Mouse (Mus musculus) heart, embryonic 14.5 days (tissue): ENCODE measurements at regions not wholly inside any gene's neighbourhood (a gene's known extent, or its start where the extent isn't known, plus 50 kb on each side); places are given as distances from the start of the nearest gene placed in this dataset.

ENCODE experiments used
- ATAC-seq: fragments of 200-750 bp; cut with Nextera tagmentation; 2 replicates; pipeline ENCODE4 v1.8.0; 2017; ENCODE audit warnings: low read depth, moderate TSS enrichment; ENCODE audit not compliant: insufficient number of reproducible peaks, insufficient read depth, low FRiP score
- H3K27ac ChIP-seq, 2 experiments: fragments of 200-500 bp in 1 of 2; fragments of 300-500 bp in 1 of 2; sonication (generic) in 1 of 2; replicated peaks in 1 of 2; 2 replicates each; pipeline ENCODE4 v1.5.1; 2012 to 2014; ENCODE audit warnings: low read depth in 2 of 2, low read length in 2 of 2, control low read depth in 1 of 2, mild to moderate bottlenecking in 1 of 2, mixed read lengths in 1 of 2; ENCODE audit not compliant: control insufficient read depth in 1 of 2, insufficient read depth in 1 of 2
- H3K27me3 ChIP-seq: fragments of 300-500 bp; sonication (generic); 2 replicates; pipeline ENCODE4 v1.6.1; 2014; ENCODE audit warnings: mild to moderate bottlenecking, low read length, control low read depth; ENCODE audit not compliant: control insufficient read depth, insufficient read depth
- H3K36me3 ChIP-seq: fragments of 300-500 bp; sonication (generic); 2 replicates; pipeline ENCODE4 v1.6.1; 2014; ENCODE audit warnings: mild to moderate bottlenecking, control low read depth, low read length, mixed read lengths; ENCODE audit not compliant: control insufficient read depth, insufficient read depth
- H3K4me1 ChIP-seq, 2 experiments: fragments of 200-500 bp in 1 of 2; fragments of 300-500 bp in 1 of 2; sonication (generic) in 1 of 2; 2 replicates each; pipeline ENCODE4 v1.6.1; 2012 to 2014; ENCODE audit warnings: low read length in 2 of 2, control low read depth in 1 of 2, mixed read lengths in 1 of 2; ENCODE audit not compliant: control insufficient read depth in 2 of 2, insufficient read depth in 2 of 2
- H3K4me2 ChIP-seq: fragments of 300-500 bp; sonication (generic); 2 replicates; pipeline ENCODE4 v1.6.1; 2014; ENCODE audit warnings: mild to moderate bottlenecking, low read length
- H3K4me3 ChIP-seq, 2 experiments: fragments of 200-500 bp in 1 of 2; fragments of 300-500 bp in 1 of 2; sonication (generic) in 1 of 2; 2 replicates each; pipeline ENCODE4 v1.5.1; 2012 to 2014; ENCODE audit warnings: low read length in 2 of 2, mild to moderate bottlenecking in 2 of 2, control low read depth in 1 of 2, low read depth in 1 of 2, moderate library complexity in 1 of 2; ENCODE audit not compliant: control insufficient read depth in 1 of 2, insufficient read depth in 1 of 2
- H3K9ac ChIP-seq: fragments of 300-500 bp; sonication (generic); 2 replicates; pipeline ENCODE4 v1.6.1; 2014; ENCODE audit warnings: mild to moderate bottlenecking, low read length
- H3K9me3 ChIP-seq: fragments of 300-500 bp; sonication (generic); 2 replicates; pipeline ENCODE4 v1.6.1; 2016; ENCODE audit warnings: low read length, control low read depth; ENCODE audit not compliant: control insufficient read depth
- WGBS: fragments of 180-500 bp; shearing (Covaris S2); extraction: QIAGEN DNeasy Blood & Tissue Kit; methylation state at CpG from one replicate; pipeline ENCODE4 v1.1.7; 2014; 5-methylcytosine and 5-hydroxymethylcytosine counted together

DNA sequence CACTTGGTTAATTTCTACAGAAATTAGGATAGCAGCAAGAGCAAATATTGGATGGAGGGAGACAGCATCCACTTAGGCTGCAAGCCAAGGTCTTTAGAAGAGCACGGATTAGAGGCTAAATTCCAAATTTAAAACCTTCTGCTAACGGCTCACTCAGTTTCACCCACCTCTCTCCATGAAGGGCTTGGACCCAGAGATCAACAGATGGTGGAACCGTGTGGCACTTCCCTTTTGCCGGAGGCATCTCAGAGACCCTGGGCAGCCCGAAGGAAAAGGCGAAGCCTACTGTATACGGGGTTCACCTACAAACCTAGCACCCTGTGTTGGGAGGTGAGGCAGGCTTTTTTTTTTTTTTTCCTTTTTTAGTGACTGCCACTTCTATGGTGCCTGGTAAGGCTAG is 229.9 kb downstream of the Gm45692 start:
- 83% methylated on average over 7 of the region's 7 CpGs for WGBS
- no peaks in the 10 kb centered on the region for H3K36me3 ChIP-seq
- H3K9ac ChIP-seq = no peak overlapping the region
- no peak for ATAC-seq
- H3K4me3 ChIP-seq = no peak overlapping the region
- no peak overlapping the region for H3K4me2 ChIP-seq
- H3K27me3 ChIP-seq = no peaks in the 10 kb centered on the region; the same call in 1 of the 2 replicates
- no peak overlapping the region for H3K27ac ChIP-seq
- no peaks in the 10 kb centered on the region for H3K9me3 ChIP-seq
- peaks cover 12 to 17% of the 10 kb centered on the region in 2 experiments; a peak in 3 of 4 replicates for H3K4me1 ChIP-seq

DNA sequence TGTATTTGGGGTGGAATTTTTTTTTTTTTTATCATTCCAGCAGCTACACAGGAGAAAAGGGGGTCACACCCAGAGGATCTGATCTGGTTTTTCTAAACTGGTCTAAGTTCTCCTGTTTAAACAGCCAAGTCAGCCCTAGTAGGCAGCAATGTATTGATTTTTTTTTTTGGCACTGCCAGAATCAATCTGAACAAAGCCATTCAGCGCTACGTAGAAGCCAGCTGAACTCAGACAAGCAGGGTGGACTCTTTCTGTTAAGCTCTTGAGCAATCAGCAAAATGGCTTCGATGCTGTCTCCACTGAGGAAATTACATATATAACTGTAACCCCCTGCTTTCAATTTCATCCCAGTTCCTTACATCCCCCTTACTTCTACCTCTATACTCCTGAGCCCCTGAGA is 230.5 kb downstream of the Gm45692 start:
- Histone ChIP-seq H3K36me3 (no peaks in the 10 kb centered on the region), H3K9ac (no peak overlapping the region), H3K4me2 (no peak overlapping the region), H3K4me3 (no peak overlapping the region), H3K9me3 (no peaks in the 10 kb centered on the region), H3K4me1 (peaks cover 15 to 17% of the 10 kb centered on the region in 2 experiments; a peak in 3 of 4 replicates), H3K27me3 (no peaks in the 10 kb centered on the region; the same call in 1 of the 2 replicates), H3K27ac (no peak overlapping the region)
- WGBS = 91% methylated on average over 3 of the region's 3 CpGs
- no peak for ATAC-seq

DNA sequence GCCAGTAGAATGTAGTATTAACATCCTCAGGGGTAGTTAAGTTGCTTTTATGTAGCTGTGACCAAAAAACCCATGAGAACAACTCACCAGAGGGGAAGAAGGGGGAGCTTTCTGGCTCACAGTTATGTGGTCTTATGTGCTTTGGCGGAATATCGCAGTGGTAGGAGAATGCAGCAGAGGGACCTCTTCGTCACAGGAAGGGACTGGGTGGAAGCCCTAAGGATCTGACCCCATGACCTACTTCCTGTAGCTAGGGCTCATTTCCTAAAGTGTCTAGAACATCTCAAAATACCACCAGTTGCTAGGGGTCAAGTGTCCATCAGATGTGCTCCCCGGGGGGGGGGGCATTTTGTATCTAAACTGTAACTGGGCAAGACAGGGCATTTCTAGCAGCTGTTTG is 231.3 kb downstream of the Gm45692 start:
- ATAC-seq = no peak
- WGBS = 78% methylated on average over 4 of the region's 4 CpGs
- Histone ChIP-seq H3K4me2 (no peak overlapping the region), H3K36me3 (no peaks in the 10 kb centered on the region), H3K9ac (no peak overlapping the region), H3K27ac (no peak overlapping the region; a peak in 1 of 4 replicates), H3K4me3 (no peak overlapping the region), H3K4me1 (peaks cover 15 to 17% of the 10 kb centered on the region in 2 experiments; a peak in 3 of 4 replicates), H3K27me3 (no peaks in the 10 kb centered on the region; the same call in 1 of the 2 replicates), H3K9me3 (no peaks in the 10 kb centered on the region)

DNA sequence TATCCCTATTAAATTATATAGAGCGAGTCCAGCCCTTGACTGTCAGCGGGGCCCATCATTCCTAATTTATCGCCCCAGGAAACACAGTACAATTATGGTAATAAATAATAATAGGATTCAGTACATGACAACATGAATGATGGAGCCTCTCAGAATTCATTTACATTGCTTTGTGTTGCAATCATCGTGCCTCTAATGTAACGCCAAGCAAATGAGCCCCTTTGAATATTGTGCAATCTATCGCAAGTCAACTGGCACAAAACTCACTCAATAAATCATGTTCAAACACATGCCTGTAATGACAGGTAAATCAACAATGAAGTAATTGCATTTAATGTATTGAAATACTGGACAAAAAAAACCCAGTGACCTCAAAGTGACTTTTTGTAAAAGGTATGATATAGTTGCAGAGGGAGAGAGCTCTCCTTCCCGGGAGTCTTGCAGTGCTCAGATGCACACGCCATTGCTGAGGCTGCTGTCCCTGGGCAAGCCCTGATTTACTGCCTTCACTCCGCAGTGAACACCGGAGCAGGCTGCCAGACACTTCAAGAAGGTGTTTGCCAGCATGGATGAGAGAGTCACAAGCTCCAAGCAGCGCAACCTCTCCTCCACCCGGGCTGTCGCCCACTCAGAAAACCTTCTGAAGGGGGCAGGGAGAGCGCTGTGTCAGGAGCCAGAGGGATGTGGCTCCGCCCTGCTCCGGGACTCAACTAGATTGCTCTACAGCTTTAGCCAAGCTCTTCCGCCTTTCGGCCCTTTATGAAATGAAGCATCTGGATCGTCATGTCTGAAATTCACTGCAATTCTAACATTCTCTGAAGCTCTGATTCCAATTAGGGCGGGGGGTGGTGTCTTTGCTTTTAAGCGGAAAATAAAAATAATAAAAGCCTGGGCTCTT is 232.6 kb downstream of the Gm45692 start:
- 28% methylated on average over 21 of the region's 21 CpGs for WGBS
- no peaks in the 10 kb centered on the region for H3K36me3 ChIP-seq
- H3K9me3 ChIP-seq = no peaks in the 10 kb centered on the region
- peak overlapping the region; percentile 71 for H3K4me2 ChIP-seq
- peak overlapping the region; percentile 35 to 41 for H3K4me3 ChIP-seq
- peak overlapping the region; percentile 63 for H3K9ac ChIP-seq
- peak; percentile 80 for ATAC-seq
- H3K27me3 ChIP-seq = no peaks in the 10 kb centered on the region
- peak overlapping the region; percentile 90 to 91 for H3K27ac ChIP-seq
- H3K4me1 ChIP-seq = peaks cover 15 to 17% of the 10 kb centered on the region in 2 experiments; a peak in 3 of 4 replicates

DNA sequence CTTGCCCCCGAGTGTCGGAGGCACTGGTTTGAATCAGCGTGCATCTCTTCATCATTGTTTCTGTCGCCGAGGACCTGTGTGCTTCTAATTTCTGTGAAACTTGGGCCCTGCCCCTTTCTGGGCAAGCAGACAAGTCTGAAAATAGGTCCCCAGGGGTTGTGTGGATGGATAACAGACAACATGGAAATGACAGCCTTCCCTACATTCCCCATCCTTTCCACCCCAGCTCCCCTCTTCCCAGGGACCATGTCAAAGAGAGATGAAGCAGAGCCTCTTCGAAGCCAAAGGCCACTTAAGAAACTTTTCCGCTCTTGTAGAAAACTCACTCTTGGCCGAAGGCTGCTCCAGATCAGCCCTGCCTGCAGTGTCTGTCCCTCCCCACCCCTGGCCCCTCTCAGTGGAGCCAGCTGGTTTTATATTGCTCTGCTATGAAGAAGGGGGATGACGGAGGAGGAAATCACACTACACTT is 233.2 kb downstream of the Gm45692 start:
- peak; percentile 88 for ATAC-seq
- peak overlapping the region; percentile 90 to 91 for H3K27ac ChIP-seq
- no peaks in the 10 kb centered on the region for H3K36me3 ChIP-seq
- no peaks in the 10 kb centered on the region for H3K9me3 ChIP-seq
- peak overlapping the region; percentile 71 for H3K4me2 ChIP-seq
- 9% methylated on average over 9 of the region's 9 CpGs for WGBS
- H3K4me1 ChIP-seq = peaks cover 15 to 17% of the 10 kb centered on the region in 2 experiments; a peak in 3 of 4 replicates
- H3K9ac ChIP-seq = peak overlapping the region; percentile 63
- peak overlapping the region; percentile 35 to 41 for H3K4me3 ChIP-seq
- no peaks in the 10 kb centered on the region for H3K27me3 ChIP-seq

DNA sequence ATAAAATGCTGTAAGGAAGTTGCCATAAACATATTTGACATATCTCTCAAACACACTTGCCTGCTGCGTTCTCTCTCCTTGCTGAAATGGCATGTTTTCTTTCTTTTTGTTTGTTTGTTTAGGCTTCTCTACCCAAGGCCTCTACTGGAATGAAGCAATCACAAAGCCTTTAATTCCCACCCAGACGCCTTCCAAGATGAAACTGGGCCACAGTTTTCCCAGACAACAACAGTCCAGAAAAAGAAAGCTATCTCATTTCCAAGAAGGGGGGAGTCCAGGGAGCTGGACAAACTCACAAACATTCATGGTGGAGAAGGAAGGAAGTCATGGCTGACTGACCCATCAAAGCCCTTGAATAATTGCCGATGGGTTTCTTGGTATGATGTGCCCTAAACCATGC is 234.1 kb downstream of the Gm45692 start:
- Histone ChIP-seq H3K9ac (no peak overlapping the region), H3K4me1 (peaks cover 15 to 17% of the 10 kb centered on the region in 2 experiments; a peak in 3 of 4 replicates), H3K4me3 (no peak overlapping the region), H3K27me3 (no peaks in the 10 kb centered on the region), H3K4me2 (no peak overlapping the region), H3K36me3 (no peaks in the 10 kb centered on the region), H3K9me3 (no peaks in the 10 kb centered on the region), H3K27ac (peak overlapping the region; percentile 73 to 90)
- WGBS = 56% methylated on average over 3 of the region's 3 CpGs
- no peak for ATAC-seq

DNA sequence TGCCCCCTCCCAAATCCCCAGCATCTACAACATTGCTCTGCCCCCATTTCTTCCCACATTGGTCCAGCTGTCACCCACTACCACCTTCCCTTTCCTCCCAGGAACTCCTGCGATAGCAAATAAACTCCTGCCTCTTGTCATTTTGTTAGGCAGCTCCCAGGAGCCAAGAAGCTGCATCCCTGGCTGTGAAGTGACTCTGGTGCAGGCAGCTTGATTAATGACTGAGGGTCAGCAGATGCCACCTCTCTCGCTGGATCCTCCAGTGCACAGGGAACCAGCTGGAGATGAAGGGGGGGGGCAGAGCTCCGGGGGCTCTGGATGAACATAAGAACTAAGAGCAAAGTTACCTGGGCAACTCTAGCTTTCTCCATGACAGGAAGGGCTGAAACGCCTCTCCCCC is 235.2 kb downstream of the Gm45692 start:
- no peak for ATAC-seq
- H3K9ac ChIP-seq = no peak overlapping the region
- H3K4me2 ChIP-seq = no peak overlapping the region
- H3K4me1 ChIP-seq = peaks cover 15 to 17% of the 10 kb centered on the region in 2 experiments; a peak in 3 of 4 replicates
- H3K27me3 ChIP-seq = no peaks in the 10 kb centered on the region
- 42% methylated on average over 4 of the region's 4 CpGs for WGBS
- 0 out of 4 replicates have a peak overlapping the region, but pooled peaks have one; percentile 13 to 90 for H3K27ac ChIP-seq
- H3K36me3 ChIP-seq = no peaks in the 10 kb centered on the region
- H3K9me3 ChIP-seq = no peaks in the 10 kb centered on the region
- H3K4me3 ChIP-seq = no peak overlapping the region
